Mouse (Mus musculus): ENCODE measurements around the gene Rad50. TPM values are rescaled to one million over a fixed set of nuclear protein-coding genes. Genes with fewer than 3 reads are reported as not detected.

The Rad50 gene
- polyA plus RNA-seq, 1 experiment from 2014 or later: 14.8 TPM

DNA sequence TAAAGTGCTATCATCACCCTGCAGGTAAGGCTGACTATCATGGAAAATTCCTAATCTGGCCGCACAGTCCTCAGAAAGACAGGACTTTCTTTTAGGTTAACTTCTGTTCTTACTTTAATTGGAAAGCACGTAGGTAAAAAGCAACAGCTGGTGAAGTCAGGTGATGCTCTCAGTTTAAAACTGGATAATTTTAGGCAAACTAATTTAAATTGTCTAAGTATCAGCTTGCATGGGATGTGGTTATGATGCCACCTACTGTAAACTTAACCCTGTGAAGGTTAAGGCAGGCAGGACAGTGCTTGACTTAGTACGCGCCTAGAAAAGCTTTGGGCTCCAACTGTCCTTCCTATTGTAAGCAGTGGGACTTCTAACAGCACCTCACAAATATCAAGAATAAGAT is 35.7 kb downstream of the Rad50 start:
- Histone ChIP-seq H3K27me3 (replicated peaks; ENCODE audit: control insufficient read depth, insufficient read depth, low read length) (no peaks in the 10 kb centered on the region), H3K4me1 (replicated peaks; ENCODE audit: control insufficient read depth, insufficient read depth, low read length) (no peaks in the 10 kb centered on the region), H3K27ac (ENCODE audit: low read length) (no peak overlapping the region), H3K9ac (replicated peaks; ENCODE audit: low read depth, low read length) (no peak overlapping the region), H3K4me3 (replicated peaks; ENCODE audit: low read length) (no peak overlapping the region), H3K36me3 (ENCODE audit: control insufficient read depth, insufficient read depth) (peaks cover 10% of the 10 kb centered on the region), H3K9me3 (ENCODE audit: control insufficient read depth, low read length) (no peaks in the 10 kb centered on the region), H3K4me2 (ENCODE audit: low read length) (no peak overlapping the region)
- no peak for ATAC-seq
- WGBS: 95% methylated on average over 4 of the region's 4 CpGs

DNA sequence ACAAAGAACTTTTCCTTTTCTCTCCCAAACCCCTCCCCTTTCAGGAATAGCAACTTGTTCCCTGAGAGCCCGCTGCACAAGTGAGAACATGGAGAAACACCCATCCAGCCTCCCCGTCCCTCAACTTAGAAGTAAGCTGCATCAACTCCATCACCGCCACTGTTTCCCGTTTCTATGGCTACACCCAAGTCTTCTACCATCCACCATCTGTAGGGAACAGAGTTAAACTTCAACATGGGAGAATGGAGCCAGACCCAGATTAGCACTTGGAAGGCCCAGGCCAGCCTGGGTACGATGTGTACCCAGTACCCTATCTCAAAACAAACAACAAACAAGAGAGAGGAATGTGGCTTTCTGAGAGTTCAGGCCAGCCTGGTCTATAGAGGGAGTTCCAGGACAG is 43.0 kb downstream of the Rad50 start:
- 0 out of 2 replicates have a peak, but pooled peaks cover 4% of the 10 kb centered on the region for H3K4me1 ChIP-seq (replicated peaks; ENCODE audit: control insufficient read depth, insufficient read depth, low read length)
- no peaks in the 10 kb centered on the region for H3K27me3 ChIP-seq (replicated peaks; ENCODE audit: control insufficient read depth, insufficient read depth, low read length)
- H3K27ac ChIP-seq (ENCODE audit: low read length): no peak overlapping the region
- 79% methylated on average over 5 of the region's 5 CpGs for WGBS
- no peak overlapping the region for H3K9ac ChIP-seq (replicated peaks; ENCODE audit: low read depth, low read length)
- no peaks in the 10 kb centered on the region for H3K9me3 ChIP-seq (ENCODE audit: control insufficient read depth, low read length)
- H3K36me3 ChIP-seq (ENCODE audit: control insufficient read depth, insufficient read depth): no peaks in the 10 kb centered on the region; the same call in 1 of the 2 replicates
- no peak overlapping the region for H3K4me2 ChIP-seq (ENCODE audit: low read length)
- no peak for ATAC-seq
- H3K4me3 ChIP-seq (replicated peaks; ENCODE audit: low read length): no peak overlapping the region

GRCm38 (mm10) chr11:53662794-53663674 is 44.1 kb downstream of the Rad50 start:
- no peak overlapping the region for H3K9ac ChIP-seq (replicated peaks; ENCODE audit: low read depth, low read length)
- H3K27ac ChIP-seq (ENCODE audit: low read length): no peak overlapping the region
- H3K27me3 ChIP-seq (replicated peaks; ENCODE audit: control insufficient read depth, insufficient read depth, low read length): no peaks in the 10 kb centered on the region
- H3K4me3 ChIP-seq (replicated peaks; ENCODE audit: low read length): no peak overlapping the region
- no peaks in the 10 kb centered on the region for H3K9me3 ChIP-seq (ENCODE audit: control insufficient read depth, low read length)
- ATAC-seq: no peak
- H3K36me3 ChIP-seq (ENCODE audit: control insufficient read depth, insufficient read depth): no peaks in the 10 kb centered on the region; the same call in 1 of the 2 replicates
- H3K4me2 ChIP-seq (ENCODE audit: low read length): no peak overlapping the region
- H3K4me1 ChIP-seq (replicated peaks; ENCODE audit: control insufficient read depth, insufficient read depth, low read length): 0 out of 2 replicates have a peak, but pooled peaks cover 4% of the 10 kb centered on the region
- WGBS: 85% methylated on average over 14 of the region's 14 CpGs

GRCm38 (mm10) chr11:53657828-53658227 is 49.3 kb downstream of the Rad50 start:
- no peak overlapping the region for H3K27ac ChIP-seq (ENCODE audit: low read length)
- no peak for ATAC-seq
- no peaks in the 10 kb centered on the region for H3K9me3 ChIP-seq (ENCODE audit: control insufficient read depth, low read length)
- no peak overlapping the region for H3K4me3 ChIP-seq (replicated peaks; ENCODE audit: low read length)
- 93% methylated on average over 6 of the region's 6 CpGs for WGBS
- H3K4me1 ChIP-seq (replicated peaks; ENCODE audit: control insufficient read depth, insufficient read depth, low read length): 0 out of 2 replicates have a peak, but pooled peaks cover 4% of the 10 kb centered on the region
- no peak overlapping the region for H3K9ac ChIP-seq (replicated peaks; ENCODE audit: low read depth, low read length)
- H3K27me3 ChIP-seq (replicated peaks; ENCODE audit: control insufficient read depth, insufficient read depth, low read length): no peaks in the 10 kb centered on the region
- H3K36me3 ChIP-seq (ENCODE audit: control insufficient read depth, insufficient read depth): no peaks in the 10 kb centered on the region
- no peak overlapping the region for H3K4me2 ChIP-seq (ENCODE audit: low read length)

- Histone ChIP-seq H3K36me3 (ENCODE audit: control insufficient read depth, insufficient read depth) (no peaks in the 10 kb centered on the region), H3K9ac (replicated peaks; ENCODE audit: low read depth, low read length) (no peak overlapping the region), H3K27ac (ENCODE audit: low read length) (no peak overlapping the region), H3K27me3 (replicated peaks; ENCODE audit: control insufficient read depth, insufficient read depth, low read length) (no peaks in the 10 kb centered on the region), H3K4me2 (ENCODE audit: low read length) (no peak overlapping the region), H3K4me3 (replicated peaks; ENCODE audit: low read length) (no peak overlapping the region), H3K4me1 (replicated peaks; ENCODE audit: control insufficient read depth, insufficient read depth, low read length) (0 out of 2 replicates have a peak, but pooled peaks cover 4% of the 10 kb centered on the region), H3K9me3 (ENCODE audit: control insufficient read depth, low read length) (no peaks in the 10 kb centered on the region)
- WGBS: 91% methylated on average over 8 of the region's 8 CpGs
- ATAC-seq: no peak
Observed at GRCm38 (mm10) chr11:53657381-53657780, 49.7 kb downstream of the Rad50 start.

GRCm38 (mm10) chr11:53656558-53657202 is 50.4 kb downstream of the Rad50 start:
- H3K27ac ChIP-seq (ENCODE audit: low read length): no peak overlapping the region
- 92% methylated on average over 9 of the region's 9 CpGs for WGBS
- H3K4me1 ChIP-seq (replicated peaks; ENCODE audit: control insufficient read depth, insufficient read depth, low read length): 0 out of 2 replicates have a peak, but pooled peaks cover 4% of the 10 kb centered on the region
- no peaks in the 10 kb centered on the region for H3K36me3 ChIP-seq (ENCODE audit: control insufficient read depth, insufficient read depth)
- H3K9ac ChIP-seq (replicated peaks; ENCODE audit: low read depth, low read length): no peak overlapping the region
- no peak overlapping the region for H3K4me2 ChIP-seq (ENCODE audit: low read length)
- H3K9me3 ChIP-seq (ENCODE audit: control insufficient read depth, low read length): no peaks in the 10 kb centered on the region
- no peaks in the 10 kb centered on the region for H3K27me3 ChIP-seq (replicated peaks; ENCODE audit: control insufficient read depth, insufficient read depth, low read length)
- no peak for ATAC-seq
- no peak overlapping the region for H3K4me3 ChIP-seq (replicated peaks; ENCODE audit: low read length)

- 88% methylated on average over 5 of the region's 5 CpGs for WGBS
- Histone ChIP-seq H3K4me2 (ENCODE audit: low read length) (no peak overlapping the region), H3K27me3 (replicated peaks; ENCODE audit: control insufficient read depth, insufficient read depth, low read length) (no peaks in the 10 kb centered on the region), H3K4me1 (replicated peaks; ENCODE audit: control insufficient read depth, insufficient read depth, low read length) (no peaks in the 10 kb centered on the region), H3K27ac (ENCODE audit: low read length) (no peak overlapping the region), H3K9ac (replicated peaks; ENCODE audit: low read depth, low read length) (no peak overlapping the region), H3K4me3 (replicated peaks; ENCODE audit: low read length) (no peak overlapping the region), H3K9me3 (ENCODE audit: control insufficient read depth, low read length) (no peaks in the 10 kb centered on the region), H3K36me3 (ENCODE audit: control insufficient read depth, insufficient read depth) (peaks cover 8% of the 10 kb centered on the region)
- ATAC-seq: no peak
Observed at GRCm38 (mm10) chr11:53655043-53655442, 52.1 kb downstream of the Rad50 start.

DNA sequence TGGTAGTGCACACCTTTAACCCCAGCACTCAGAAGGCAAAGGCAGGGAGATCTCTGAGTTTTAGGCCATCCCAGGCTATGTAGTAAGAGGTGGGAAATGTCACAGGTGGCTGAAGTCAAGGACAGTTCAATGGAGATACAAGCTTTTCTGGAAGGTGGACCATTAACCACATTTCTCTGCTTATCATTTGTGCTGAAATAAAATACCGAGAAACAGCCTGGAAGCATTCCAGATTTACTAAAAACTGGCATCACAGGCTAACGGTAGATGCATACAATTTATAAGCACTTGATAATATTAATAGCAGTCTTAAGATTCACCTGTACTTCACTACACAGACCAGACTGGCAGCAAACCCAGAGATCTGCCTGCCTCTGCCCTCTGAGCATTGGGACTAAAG is 54.7 kb downstream of the Rad50 start:
- ATAC-seq: no peak
- H3K27ac ChIP-seq (ENCODE audit: low read length): no peak overlapping the region
- no peaks in the 10 kb centered on the region for H3K27me3 ChIP-seq (replicated peaks; ENCODE audit: control insufficient read depth, insufficient read depth, low read length)
- H3K36me3 ChIP-seq (ENCODE audit: control insufficient read depth, insufficient read depth): peaks cover 12% of the 10 kb centered on the region
- H3K9me3 ChIP-seq (ENCODE audit: control insufficient read depth, low read length): no peaks in the 10 kb centered on the region
- H3K4me3 ChIP-seq (replicated peaks; ENCODE audit: low read length): no peak overlapping the region
- H3K4me2 ChIP-seq (ENCODE audit: low read length): no peak overlapping the region
- H3K4me1 ChIP-seq (replicated peaks; ENCODE audit: control insufficient read depth, insufficient read depth, low read length): no peaks in the 10 kb centered on the region
- 88% methylated on average over 2 of the region's 2 CpGs for WGBS
- no peak overlapping the region for H3K9ac ChIP-seq (replicated peaks; ENCODE audit: low read depth, low read length)

GRCm38 (mm10) chr11:53651441-53651840 is 55.7 kb downstream of the Rad50 start:
- H3K4me3 ChIP-seq (replicated peaks; ENCODE audit: low read length): no peak overlapping the region
- H3K27ac ChIP-seq (ENCODE audit: low read length): no peak overlapping the region
- no peaks in the 10 kb centered on the region for H3K4me1 ChIP-seq (replicated peaks; ENCODE audit: control insufficient read depth, insufficient read depth, low read length)
- no peak for ATAC-seq
- 93% methylated on average over 4 of the region's 4 CpGs for WGBS
- H3K9ac ChIP-seq (replicated peaks; ENCODE audit: low read depth, low read length): no peak overlapping the region
- H3K4me2 ChIP-seq (ENCODE audit: low read length): no peak overlapping the region
- H3K36me3 ChIP-seq (ENCODE audit: control insufficient read depth, insufficient read depth): peaks cover 12% of the 10 kb centered on the region
- H3K27me3 ChIP-seq (replicated peaks; ENCODE audit: control insufficient read depth, insufficient read depth, low read length): no peaks in the 10 kb centered on the region
- H3K9me3 ChIP-seq (ENCODE audit: control insufficient read depth, low read length): no peaks in the 10 kb centered on the region
